Comparison of ENCODE assay signal across 18 mouse cellular contexts in the genomic region with DNA sequence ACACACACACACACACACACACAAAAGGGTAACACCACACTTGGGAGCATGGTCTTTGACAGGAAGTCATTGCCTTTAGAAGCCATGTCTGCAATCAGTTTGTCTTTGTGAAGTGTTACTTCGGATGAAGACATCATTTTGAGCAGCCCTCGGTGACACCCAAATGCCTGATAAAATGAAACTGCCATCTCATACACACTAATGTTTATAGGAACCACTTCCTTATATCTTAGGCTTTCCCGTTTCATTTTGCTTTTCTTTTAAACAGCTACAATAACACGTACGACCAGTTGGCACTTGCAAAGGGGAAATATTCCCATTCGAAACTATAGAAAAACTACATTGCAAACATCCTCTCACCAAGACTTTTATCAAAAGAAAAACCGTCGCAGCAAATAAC. TPM values are rescaled to one million over a fixed set of nuclear protein-coding genes. Genes with fewer than 3 reads are reported as not detected.
DNase-seq lines count a peak whose midpoint lies in the region; ATAC-seq and TF ChIP-seq lines count a peak whose summit lies in the region.
"Had no signal": no experiment of that assay in that cellular context is flagged by ENCODE, and none has a peak within 500 bp of the region (broad histone marks: within the 10 kb centered on the region; RNA-seq: fewer than 3 reads in every experiment).

No protein-coding gene starts in this region.

- TF ChIP-seq EP300 in CH12.LX (IDR thresholded peaks at IDR 0.05; ENCODE audit: low read length): no peak

- in situ Hi-C loops in CH12.LX (cut with MboI; ENCODE audit: low pct_ligation_motif_present, low pct_unique_long_range_greater_than_20kb, low sequenced_read_pairs): loop anchor here (10.0 kb wide), 1 partner anchor 95 kb away; no protein-coding TSS in a partner anchor

- H3K4me3 ChIP-seq in forebrain, embryonic 15.5 days: no peak overlapping the region
- no peak overlapping the region for H3K4me3 ChIP-seq in forebrain, embryonic 12.5 days (replicated peaks)
- H3K4me3 ChIP-seq in hindbrain, postnatal 0 days (ENCODE audit: low read length): peak overlapping the region; percentile 4; the same call in 1 of the 2 replicates
- no peak overlapping the region for H3K4me3 ChIP-seq in hindbrain, embryonic 12.5 days
- no peak overlapping the region for H3K4me3 ChIP-seq in CH12.LX (replicated peaks in 1 of 3; ENCODE audit: low read depth in 2 of 3, low read length in 2 of 3, poor library complexity in 1 of 3)
- H3K4me3 ChIP-seq: embryonic facial prominence, embryonic 13.5 days; gastrocnemius, adult 2 months; neural tube, embryonic 13.5 days had no signal

- WGBS in forebrain, embryonic 15.5 days: 44% methylated on average over 8 of the region's 8 CpGs
- 52% methylated on average over 8 of the region's 8 CpGs for WGBS in forebrain, embryonic 12.5 days
- 40% methylated on average over 8 of the region's 8 CpGs for WGBS in hindbrain, postnatal 0 days
- WGBS in hindbrain, embryonic 12.5 days: 65% methylated on average over 8 of the region's 8 CpGs

- no peak overlapping the region for H3K9ac ChIP-seq in forebrain, embryonic 15.5 days (replicated peaks)
- H3K9ac ChIP-seq in forebrain, embryonic 12.5 days: no peak overlapping the region
- no peak overlapping the region for H3K9ac ChIP-seq in hindbrain, postnatal 0 days (replicated peaks; ENCODE audit: low read length)
- no peak overlapping the region for H3K9ac ChIP-seq in hindbrain, embryonic 12.5 days
- no peak overlapping the region for H3K9ac ChIP-seq in CH12.LX (ENCODE audit: insufficient read depth, low read depth)
- H3K9ac ChIP-seq: embryonic facial prominence, embryonic 13.5 days; neural tube, embryonic 13.5 days had no signal

- peaks cover 21% of the 10 kb centered on the region for H3K4me1 ChIP-seq in forebrain, embryonic 15.5 days
- H3K4me1 ChIP-seq in forebrain, embryonic 12.5 days: peaks cover 28% of the 10 kb centered on the region
- H3K4me1 ChIP-seq in hindbrain, postnatal 0 days (ENCODE audit: insufficient read depth, low read length): no peaks in the 10 kb centered on the region
- H3K4me1 ChIP-seq in hindbrain, embryonic 12.5 days: peaks cover 22% of the 10 kb centered on the region
- peaks cover 3 to 4% of the 10 kb centered on the region in 2 experiments; a peak in 2 of 4 replicates for H3K4me1 ChIP-seq in CH12.LX (ENCODE audit: control insufficient read depth in 1 of 2, insufficient read depth in 2 of 2)

- no peak for TF ChIP-seq RAD21 in CH12.LX (IDR thresholded peaks at IDR 0.05; ENCODE audit: low read depth, low read length)

- H3K27ac ChIP-seq in forebrain, embryonic 15.5 days (replicated peaks): no peak overlapping the region
- no peak overlapping the region for H3K27ac ChIP-seq in forebrain, embryonic 12.5 days
- H3K27ac ChIP-seq in hindbrain, postnatal 0 days: no peak overlapping the region
- H3K27ac ChIP-seq in hindbrain, embryonic 12.5 days: no peak overlapping the region
- no peak overlapping the region for H3K27ac ChIP-seq in CH12.LX (ENCODE audit: insufficient read depth, low read depth)
- H3K27ac ChIP-seq: embryonic facial prominence, embryonic 13.5 days; gastrocnemius, adult 2 months; neural tube, embryonic 13.5 days had no signal

- peak overlapping the region; percentile 18; the same call in 1 of the 2 replicates for H3K4me2 ChIP-seq in forebrain, embryonic 15.5 days (replicated peaks)
- no peak overlapping the region for H3K4me2 ChIP-seq in forebrain, embryonic 12.5 days
- H3K4me2 ChIP-seq in hindbrain, postnatal 0 days (ENCODE audit: low read depth, low read length): peak overlapping the region; percentile 39
- H3K4me2 ChIP-seq in hindbrain, embryonic 12.5 days (replicated peaks): no peak overlapping the region
- peak overlapping the region; percentile 53; the same call in 1 of the 2 replicates for H3K4me2 ChIP-seq in CH12.LX (ENCODE audit: insufficient read depth, low read depth, poor library complexity, severe bottlenecking)
- H3K4me2 ChIP-seq: embryonic facial prominence, embryonic 13.5 days; neural tube, embryonic 13.5 days had no signal

- DNase-seq in hindbrain, postnatal 0 days (ENCODE audit: low spot score): no peak
- no peak for DNase-seq in CH12.LX (ENCODE audit: extremely low read depth)
- no peak for DNase-seq in cerebellum, adult 9-11 months
- no peak for DNase-seq in layer of hippocampus, adult 9-11 months
- DNase-seq: cerebellum, adult 11 months; cerebellum, postnatal 36 days; gastrocnemius, adult 2 months; heart, adult 18-20 months; liver; lung, postnatal 10 days; thymus, adult 2 months had no signal

- dilution Hi-C loops in CH12.LX (cut with MboI; ENCODE audit: extremely low pct_ligation_motif_present, extremely low pct_unique_long_range_greater_than_20kb, low sequenced_read_pairs): no loop called here

- H3K27me3 ChIP-seq in forebrain, embryonic 15.5 days: no peaks in the 10 kb centered on the region
- peaks cover 54% of the 10 kb centered on the region for H3K27me3 ChIP-seq in forebrain, embryonic 12.5 days
- no peaks in the 10 kb centered on the region for H3K27me3 ChIP-seq in hindbrain, postnatal 0 days (ENCODE audit: insufficient read depth, low read length)
- no peaks in the 10 kb centered on the region for H3K27me3 ChIP-seq in hindbrain, embryonic 12.5 days
- H3K27me3 ChIP-seq in CH12.LX (replicated peaks): no peaks in the 10 kb centered on the region
- H3K27me3 ChIP-seq: embryonic facial prominence, embryonic 13.5 days; neural tube, embryonic 13.5 days had no signal

- no peak for ATAC-seq in forebrain, embryonic 15.5 days (replicated peaks)
- ATAC-seq in forebrain, embryonic 12.5 days (ENCODE audit: low FRiP score): no peak
- ATAC-seq in hindbrain, postnatal 0 days: no peak
- ATAC-seq in hindbrain, embryonic 12.5 days (ENCODE audit: low FRiP score): no peak
- ATAC-seq in megakaryocyte progenitor cell, adult 5-6 weeks (replicated peaks; ENCODE audit: poor library complexity): peak; percentile 55

- no peaks in the 10 kb centered on the region for H3K36me3 ChIP-seq in forebrain, embryonic 15.5 days
- H3K36me3 ChIP-seq in forebrain, embryonic 12.5 days (replicated peaks): no peaks in the 10 kb centered on the region
- no peaks in the 10 kb centered on the region for H3K36me3 ChIP-seq in hindbrain, postnatal 0 days (ENCODE audit: insufficient read depth, low read length)
- H3K36me3 ChIP-seq in hindbrain, embryonic 12.5 days: no peaks in the 10 kb centered on the region
- H3K36me3 ChIP-seq in CH12.LX (replicated peaks in 1 of 2; ENCODE audit: control insufficient read depth in 1 of 2, insufficient read depth in 1 of 2, low read length in 1 of 2): no peaks in the 10 kb centered on the region
- H3K36me3 ChIP-seq: embryonic facial prominence, embryonic 13.5 days; neural tube, embryonic 13.5 days had no signal

- no peak for TF ChIP-seq CTCF in hindbrain, postnatal 0 days (IDR thresholded peaks at IDR 0.05; ENCODE audit: low read depth)
- no peak for TF ChIP-seq CTCF in CH12.LX (conservative IDR thresholded peaks at IDR 0.05 in 1 of 2, IDR thresholded peaks at IDR 0.05 in 1 of 2; ENCODE audit: low read depth in 2 of 2, low read length in 2 of 2)

- H3K79me2 ChIP-seq in CH12.LX (replicated peaks; ENCODE audit: control insufficient read depth, extremely low read depth, insufficient read depth, poor library complexity, severe bottlenecking): no peaks in the 10 kb centered on the region

- H3K9me3 ChIP-seq in forebrain, embryonic 15.5 days: no peaks in the 10 kb centered on the region
- H3K9me3 ChIP-seq in forebrain, embryonic 12.5 days: no peaks in the 10 kb centered on the region
- no peaks in the 10 kb centered on the region for H3K9me3 ChIP-seq in hindbrain, postnatal 0 days (ENCODE audit: low read length)
- H3K9me3 ChIP-seq in hindbrain, embryonic 12.5 days (replicated peaks): no peaks in the 10 kb centered on the region
- H3K9me3 ChIP-seq in CH12.LX (replicated peaks; ENCODE audit: low read length): no peaks in the 10 kb centered on the region
- H3K9me3 ChIP-seq: embryonic facial prominence, embryonic 13.5 days; neural tube, embryonic 13.5 days had no signal

- TF ChIP-seq POLR2A in CH12.LX (IDR thresholded peaks at IDR 0.05; ENCODE audit: low read depth, low read length): no peak

TF ChIP-seq in CH12.LX, 34 proteins besides CTCF, POLR2A, EP300 and RAD21:
- TF ChIP-seq JUN (IDR thresholded peaks at IDR 0.05; ENCODE audit: insufficient read depth, low read depth, low read length): no peak
- no peak for TF ChIP-seq JUND (conservative IDR thresholded peaks at IDR 0.05; ENCODE audit: low read depth, low read length)
- no peak for TF ChIP-seq ZMIZ1 (IDR thresholded peaks at IDR 0.05; ENCODE audit: low read depth, low read length)
- no peak for TF ChIP-seq NRF1 (IDR thresholded peaks at IDR 0.05; ENCODE audit: low read depth, low read length)
- TF ChIP-seq ETS1 (conservative IDR thresholded peaks at IDR 0.05; ENCODE audit: low read depth, low read length): no peak
- no peak for TF ChIP-seq CHD2 (IDR thresholded peaks at IDR 0.05; ENCODE audit: low read length)
- TF ChIP-seq UBTF (IDR thresholded peaks at IDR 0.05; ENCODE audit: low read depth, low read length): no peak
- TF ChIP-seq CHD1 (IDR thresholded peaks at IDR 0.05; ENCODE audit: low read depth, low read length): no peak
- no peak for TF ChIP-seq SMC3 (IDR thresholded peaks at IDR 0.05; ENCODE audit: low read depth, low read length)
- no peak for TF ChIP-seq IRF4 (IDR thresholded peaks at IDR 0.05; ENCODE audit: low read depth, low read length)
- no peak for TF ChIP-seq GABPA (IDR thresholded peaks at IDR 0.05; ENCODE audit: insufficient replicate concordance, low read depth, low read length)

RNA-seq across cellular contexts. Expression of gene Lhcgr, which starts 42.1 kb away (rescaled TPM):
- 0.95 and 1.5 TPM in 2 replicates for polyA plus RNA-seq in forebrain, embryonic 15.5 days (2015; fragmentation: Nextera tagmentation; extraction: Ambion mirVana)
- 0.06 and 0.69 TPM in 2 replicates for polyA plus RNA-seq in forebrain, embryonic 12.5 days (2016; fragmentation: Nextera tagmentation; extraction: Ambion mirVana)
- 0.40 and 0.89 TPM in 2 replicates for total RNA-seq in hindbrain, postnatal 0 days (2014; rRNA removed)
- polyA plus RNA-seq in hindbrain, postnatal 0 days (2015; fragmentation: Nextera tagmentation; extraction: Ambion mirVana): 1.5 and 1.8 TPM in 2 replicates
- 0.60 and 1.1 TPM in 2 replicates for polyA plus RNA-seq in hindbrain, embryonic 12.5 days (2016; fragmentation: Nextera tagmentation; extraction: Ambion mirVana)
- not detected in 2 replicates for total RNA-seq in CH12.LX (2012; rRNA removed)
- not detected in 2 replicates for total RNA-seq in CH12.LX (2014; rRNA removed)
- polyA plus RNA-seq in CH12.LX (2012; ENCODE audit: insufficient read length, low read depth): not detected in 2 replicates
- total RNA-seq in megakaryocyte progenitor cell, adult 5-6 weeks (2015): 0.07 and 0.17 TPM in 2 replicates
- total RNA-seq in megakaryocyte progenitor cell, adult 5-6 weeks (2017): 0.04 and 0.07 TPM in 2 replicates
- total RNA-seq: gastrocnemius, adult 2 months; monocyte, adult 5-6 weeks had no signal

Comparison
In these comparisons a context has a peak if more than half of its experiments do, and no peak if none do; other contexts are left out.
1. H3K4me2 ChIP-seq: peak in forebrain, embryonic 15.5 days (single experiment), hindbrain, postnatal 0 days (single experiment) and CH12.LX (single experiment); none in forebrain, embryonic 12.5 days (single experiment) and hindbrain, embryonic 12.5 days (single experiment).